Mouse (Mus musculus): ENCODE measurements around the gene Nr1i3.

The Nr1i3 gene

GRCm38 (mm10) chr1:171213801-171214496 is at the start of gene Nr1i3:
Nr1i3 (plus strand) TSS chr1:171213970.
- no peak for DNase-seq (ENCODE audit: low read depth)

GRCm38 (mm10) chr1:171164258-171164657 is 49.5 kb upstream of the Nr1i3 start:
- DNase-seq (ENCODE audit: low read depth) = no peak

GRCm38 (mm10) chr1:171165629-171166345 is 48.0 kb upstream of the Nr1i3 start:
- no peak for DNase-seq (ENCODE audit: low read depth)

GRCm38 (mm10) chr1:171168906-171169305 is 44.9 kb upstream of the Nr1i3 start:
- DNase-seq (ENCODE audit: low read depth) = no peak

- DNase-seq (ENCODE audit: low read depth) = no peak
These were observed 43.9 kb upstream of the Nr1i3 start for GRCm38 (mm10) chr1:171169913-171170312.

- no peak for DNase-seq (ENCODE audit: low read depth)
These were observed 42.6 kb upstream of the Nr1i3 start for GRCm38 (mm10) chr1:171171138-171171537.

GRCm38 (mm10) chr1:171172779-171173178 is 41.0 kb upstream of the Nr1i3 start:
- no peak for DNase-seq (ENCODE audit: low read depth)

- no peak for DNase-seq (ENCODE audit: low read depth)
These were observed 34.1 kb upstream of the Nr1i3 start for GRCm38 (mm10) chr1:171179487-171180171.

- DNase-seq (ENCODE audit: low read depth) = no peak
These were observed 30.7 kb upstream of the Nr1i3 start for GRCm38 (mm10) chr1:171183025-171183424.

- no peak for DNase-seq (ENCODE audit: low read depth)
These were observed 30.1 kb upstream of the Nr1i3 start for GRCm38 (mm10) chr1:171183620-171184019.

GRCm38 (mm10) chr1:171184314-171184713 is 29.5 kb upstream of the Nr1i3 start:
- peak; percentile 55 for DNase-seq (ENCODE audit: low read depth)

- no peak for DNase-seq (ENCODE audit: low read depth)
These were observed 28.1 kb upstream of the Nr1i3 start for GRCm38 (mm10) chr1:171185655-171186054.

- DNase-seq (ENCODE audit: low read depth) = no peak
These were observed 25.7 kb upstream of the Nr1i3 start for GRCm38 (mm10) chr1:171187851-171188700.

- DNase-seq (ENCODE audit: low read depth) = no peak
These were observed 24.7 kb upstream of the Nr1i3 start for GRCm38 (mm10) chr1:171189046-171189445.

- no peak for DNase-seq (ENCODE audit: low read depth)
These were observed 24.2 kb upstream of the Nr1i3 start for GRCm38 (mm10) chr1:171189476-171190114.

- no peak for DNase-seq (ENCODE audit: low read depth)
These were observed 22.9 kb upstream of the Nr1i3 start for GRCm38 (mm10) chr1:171190832-171191231.

- no peak for DNase-seq (ENCODE audit: low read depth)
These were observed 21.5 kb upstream of the Nr1i3 start for GRCm38 (mm10) chr1:171192283-171192682.

- no peak for DNase-seq (ENCODE audit: low read depth)
These were observed 20.5 kb upstream of the Nr1i3 start for GRCm38 (mm10) chr1:171193093-171193840.

- DNase-seq (ENCODE audit: low read depth) = no peak
These were observed 19.6 kb upstream of the Nr1i3 start for GRCm38 (mm10) chr1:171193911-171194830.
